Mouse (Mus musculus) heart, embryonic 10.5 days (tissue): ENCODE results near the gene Zswim1. TPM values are rescaled to one million over a fixed set of nuclear protein-coding genes. Genes with fewer than 3 reads are reported as not detected.
A peak's percentile ranks its signal among the peaks of the same experiment; 100 is the strongest.
"Not testable (repeated sequence)": the region's sequence is repeated elsewhere in the genome, so short reads cannot be mapped to it uniquely, and the experiment has no call there.

Source experiments
- DNase-seq: peaks from one replicate; pipeline ENCODE4 v3.0.0-alpha.2; 2017; ENCODE audit warnings: low spot score
- H3K27ac ChIP-seq: fragments of 300-500 bp; sonication (generic); 2 replicates; pipeline ENCODE4 v1.5.1; 2016; ENCODE audit warnings: mild to moderate bottlenecking
- H3K27me3 ChIP-seq: fragments of 300-500 bp; sonication (generic); 2 replicates; pipeline ENCODE4 v1.6.1; 2016; ENCODE audit warnings: mild to moderate bottlenecking; ENCODE audit not compliant: poor library complexity, insufficient read depth, severe bottlenecking
- H3K36me3 ChIP-seq: fragments of 300-500 bp; sonication (generic); 2 replicates; pipeline ENCODE4 v1.6.1; 2016; ENCODE audit warnings: mild to moderate bottlenecking, moderate library complexity
- H3K4me1 ChIP-seq: fragments of 300-500 bp; sonication (generic); 2 replicates; pipeline ENCODE4 v1.6.1; 2016; ENCODE audit warnings: mild to moderate bottlenecking
- H3K4me3 ChIP-seq: fragments of 300-500 bp; sonication (generic); 2 replicates; pipeline ENCODE4 v1.5.1; 2016; ENCODE audit warnings: mild to moderate bottlenecking, moderate library complexity
- H3K9me3 ChIP-seq: fragments of 300-500 bp; sonication (generic); 2 replicates; pipeline ENCODE4 v1.6.1; 2016; ENCODE audit warnings: mild to moderate bottlenecking, moderate library complexity
- WGBS: fragments of 180-500 bp; shearing (Covaris S2); methylation state at CpG from one replicate; pipeline ENCODE4 v1.1.7; 2016; 5-methylcytosine and 5-hydroxymethylcytosine counted together
- polyA plus RNA-seq: library from polyadenylated mRNA; unstranded; fragments of >200 nt; fragmentation: Nextera tagmentation; extraction: Ambion mirVana; gene quantifications from 2 replicates; pipeline ENCODE4 v1.2.1, GENCODE M21; 2016

The Zswim1 gene
- polyA plus RNA-seq, 1 experiment from 2014 or later: 14.3 TPM

DNA sequence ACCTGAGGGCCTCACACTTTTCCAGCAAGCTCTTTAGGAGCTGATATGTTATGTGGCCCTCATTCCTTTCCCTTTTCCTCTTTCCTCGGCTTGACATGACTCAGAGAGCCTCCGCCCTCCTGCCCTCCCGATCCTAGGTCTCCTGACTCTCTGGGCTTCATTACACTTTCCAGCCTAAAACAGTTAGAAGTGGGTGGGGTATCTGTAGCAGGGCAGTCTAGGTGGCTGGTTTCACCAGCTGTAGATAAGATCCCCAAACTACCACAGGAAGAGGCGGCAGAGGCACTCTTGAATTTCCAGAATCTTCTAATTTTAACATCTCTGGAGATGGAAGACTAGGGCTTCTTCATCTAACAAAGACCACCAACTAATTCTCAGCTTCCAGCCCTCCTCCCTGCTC, 42.1 kb downstream of the Zswim1 start:
- Histone ChIP-seq H3K27me3 (peaks cover 6% of the 10 kb centered on the region; the same call in 1 of the 2 replicates), H3K36me3 (no peaks in the 10 kb centered on the region), H3K27ac (no peak overlapping the region), H3K9me3 (0 out of 2 replicates have a peak, but pooled peaks cover 5% of the 10 kb centered on the region), H3K4me3 (no peak overlapping the region), H3K4me1 (peaks cover 24% of the 10 kb centered on the region)
- DNase-seq: no peak
- 57% methylated on average over 4 of the region's 4 CpGs for WGBS

DNA sequence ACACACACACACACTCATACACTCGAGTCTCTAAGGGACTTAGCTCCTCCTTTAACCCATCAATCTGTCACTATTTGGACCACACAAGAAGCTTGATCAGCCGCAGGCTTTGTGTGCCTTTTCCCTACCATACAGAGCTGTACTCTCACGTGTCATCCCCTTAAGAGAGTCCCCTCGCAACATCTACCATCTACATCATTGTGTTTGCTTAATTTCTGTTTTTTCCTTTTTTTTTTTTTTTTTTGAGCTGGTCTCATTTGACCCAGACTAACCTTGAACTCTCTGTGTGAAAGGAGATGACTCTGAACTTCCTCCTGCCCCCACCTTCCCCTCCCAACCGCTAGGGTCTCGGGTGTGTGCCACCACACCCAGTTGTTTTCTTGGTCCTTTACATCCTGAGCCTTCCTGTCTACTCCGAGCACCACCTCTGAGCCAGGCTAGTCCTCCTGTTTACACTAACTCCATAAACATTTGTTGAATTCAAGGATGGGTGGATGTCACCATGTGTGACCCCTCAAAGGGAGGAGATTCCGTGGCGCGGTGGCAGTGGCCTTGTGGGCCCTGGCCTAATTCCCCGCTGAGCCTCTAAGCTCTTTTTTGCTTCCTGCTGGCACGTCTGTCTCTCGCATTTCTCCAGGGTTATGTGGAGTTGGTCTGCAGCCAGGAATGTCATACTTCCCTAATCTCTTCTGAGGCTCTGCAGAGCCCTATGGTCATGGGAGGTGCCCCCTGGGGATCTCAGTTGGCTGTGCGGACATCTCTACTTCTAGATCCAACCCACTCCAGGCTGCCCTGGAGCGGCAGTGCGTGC, 44.5 kb downstream of the Zswim1 start:
- Histone ChIP-seq H3K9me3 (0 out of 2 replicates have a peak, but pooled peaks cover 5% of the 10 kb centered on the region), H3K27ac (peak overlapping the region; percentile 74), H3K4me3 (no peak overlapping the region), H3K4me1 (peaks cover 14% of the 10 kb centered on the region), H3K36me3 (no peaks in the 10 kb centered on the region), H3K27me3 (peaks cover 4% of the 10 kb centered on the region; the same call in 1 of the 2 replicates)
- no peak for DNase-seq
- 43% methylated on average over 16 of the region's 16 CpGs for WGBS

DNA sequence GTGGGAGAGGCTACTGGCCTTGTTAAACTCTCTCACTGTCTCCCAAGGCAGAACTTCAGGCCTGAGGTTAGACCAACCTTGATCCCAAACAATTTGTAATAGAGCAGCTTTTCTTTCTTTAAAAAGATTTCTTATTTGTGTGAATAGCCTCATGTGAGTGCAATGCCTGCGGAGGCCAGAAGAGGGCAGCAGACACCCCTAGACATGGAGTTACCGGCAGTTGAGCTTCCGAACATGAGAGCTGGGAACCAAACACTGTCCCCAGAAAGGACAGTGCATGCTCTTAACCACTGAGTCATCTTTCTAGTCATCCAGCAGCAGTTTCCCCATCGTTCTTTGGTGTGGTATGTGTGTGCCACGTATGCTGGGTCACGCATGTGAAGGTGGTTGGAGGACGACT, 45.1 kb downstream of the Zswim1 start:
- peak overlapping the region; percentile 74 for H3K27ac ChIP-seq
- 91% methylated on average over 7 of the region's 7 CpGs for WGBS
- H3K4me3 ChIP-seq: no peak overlapping the region
- H3K36me3 ChIP-seq: no peaks in the 10 kb centered on the region
- H3K27me3 ChIP-seq: peaks cover 4% of the 10 kb centered on the region; the same call in 1 of the 2 replicates
- 0 out of 2 replicates have a peak, but pooled peaks cover 5% of the 10 kb centered on the region for H3K9me3 ChIP-seq
- H3K4me1 ChIP-seq: peaks cover 9% of the 10 kb centered on the region
- DNase-seq: no peak

DNA sequence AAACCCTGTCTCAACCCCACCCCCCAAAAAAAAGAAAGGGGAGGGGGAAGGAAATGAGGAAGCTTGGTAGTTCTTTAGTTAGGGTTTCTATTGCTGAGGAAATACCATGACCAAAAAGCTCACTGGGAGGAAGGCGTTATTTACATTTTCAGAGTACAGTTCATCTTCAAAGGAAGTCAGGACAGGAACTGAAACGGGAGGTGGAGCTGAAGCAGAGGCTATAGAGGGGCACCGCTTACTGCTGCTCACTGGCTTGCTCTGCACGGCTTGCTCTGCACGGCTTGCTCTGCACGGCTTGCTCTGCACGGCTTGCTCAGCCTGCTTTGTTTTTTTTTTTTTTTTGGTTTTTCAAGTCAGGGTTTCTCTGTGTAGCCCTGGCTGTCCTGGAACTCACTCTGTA, 46.0 kb downstream of the Zswim1 start:
- no peak for DNase-seq
- 68% methylated on average over 7 of the region's 7 CpGs for WGBS
- no peak overlapping the region for H3K27ac ChIP-seq

DNA sequence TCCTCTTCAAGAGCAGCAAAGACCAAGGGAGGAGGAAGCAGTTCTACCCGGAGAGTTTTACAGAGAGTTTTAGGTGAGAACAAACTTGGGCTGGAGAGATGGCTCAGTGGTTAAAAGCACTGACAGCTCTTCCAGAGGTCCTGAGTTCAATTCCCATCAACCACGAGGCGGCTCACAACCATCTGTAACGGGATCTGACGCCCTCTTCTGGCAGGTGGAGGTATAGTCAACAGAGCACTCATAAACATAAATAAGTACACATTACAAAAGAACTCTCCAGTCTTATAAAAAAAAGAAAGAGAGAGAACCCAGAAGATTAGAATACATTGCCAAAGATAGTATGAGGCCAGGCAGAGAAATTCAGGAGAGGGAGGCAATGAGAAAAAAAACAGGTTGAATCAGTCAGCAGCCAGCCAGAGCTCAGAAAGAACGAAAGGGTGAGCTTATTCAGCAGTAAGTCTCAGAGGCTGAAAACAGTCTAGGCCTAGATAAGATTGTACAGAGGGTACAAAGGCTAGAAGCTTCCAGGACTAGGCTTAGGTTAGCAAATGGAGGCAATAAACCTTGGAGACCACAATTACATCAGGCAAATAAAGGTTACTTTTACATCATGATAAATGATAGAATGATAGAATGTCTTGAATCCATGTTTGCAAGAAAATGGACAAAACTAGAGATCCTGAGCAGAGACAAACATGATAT, 49.3 kb downstream of the Zswim1 start:
- no peak overlapping the region for H3K27ac ChIP-seq
- H3K27me3 ChIP-seq: peaks cover 4% of the 10 kb centered on the region; the same call in 1 of the 2 replicates
- H3K4me1 ChIP-seq: peaks cover 22% of the 10 kb centered on the region
- H3K36me3 ChIP-seq: no peaks in the 10 kb centered on the region
- H3K9me3 ChIP-seq: 0 out of 2 replicates have a peak, but pooled peaks cover 5% of the 10 kb centered on the region
- 45% methylated on average over 6 of the region's 6 CpGs for WGBS
- DNase-seq: no peak
- no peak overlapping the region for H3K4me3 ChIP-seq

More for the DNA sequence above, 46.0 kb downstream of the Zswim1 start:
- Histone ChIP-seq H3K4me3 (no peak overlapping the region), H3K36me3 (no peaks in the 10 kb centered on the region), H3K9me3 (0 out of 2 replicates have a peak, but pooled peaks cover 5% of the 10 kb centered on the region), H3K27me3 (peaks cover 4% of the 10 kb centered on the region; the same call in 1 of the 2 replicates), H3K4me1 (peaks cover 9% of the 10 kb centered on the region)

DNA sequence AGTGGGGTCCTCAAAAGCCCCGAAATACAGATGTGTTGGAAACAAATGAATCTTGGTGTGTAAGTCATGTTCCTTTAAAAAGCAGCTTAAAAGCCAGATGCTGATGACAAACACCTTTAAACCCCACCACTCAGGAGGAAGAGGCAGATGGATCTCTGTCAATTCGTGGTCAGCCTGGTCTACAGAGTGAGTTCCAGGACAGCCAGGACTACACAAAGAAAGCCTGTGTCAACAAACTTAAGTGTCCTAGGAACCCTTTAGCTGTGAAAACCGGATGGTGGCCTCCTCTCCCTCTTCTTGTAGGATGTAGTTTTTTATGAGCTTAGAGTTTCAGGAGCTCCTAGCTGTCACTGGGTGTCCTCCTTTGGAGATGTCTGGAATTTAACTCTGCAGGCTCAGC, 51.1 kb downstream of the Zswim1 start:
- Histone ChIP-seq H3K4me3 (no peak overlapping the region), H3K27me3 (peaks cover 4% of the 10 kb centered on the region; the same call in 1 of the 2 replicates), H3K27ac (peak overlapping the region; percentile 77; the same call in 1 of the 2 replicates), H3K9me3 (no peaks in the 10 kb centered on the region), H3K36me3 (peaks cover 5% of the 10 kb centered on the region; the same call in 1 of the 2 replicates), H3K4me1 (peaks cover 28% of the 10 kb centered on the region)
- DNase-seq: no peak
- 59% methylated on average over 3 of the region's 3 CpGs for WGBS

DNA sequence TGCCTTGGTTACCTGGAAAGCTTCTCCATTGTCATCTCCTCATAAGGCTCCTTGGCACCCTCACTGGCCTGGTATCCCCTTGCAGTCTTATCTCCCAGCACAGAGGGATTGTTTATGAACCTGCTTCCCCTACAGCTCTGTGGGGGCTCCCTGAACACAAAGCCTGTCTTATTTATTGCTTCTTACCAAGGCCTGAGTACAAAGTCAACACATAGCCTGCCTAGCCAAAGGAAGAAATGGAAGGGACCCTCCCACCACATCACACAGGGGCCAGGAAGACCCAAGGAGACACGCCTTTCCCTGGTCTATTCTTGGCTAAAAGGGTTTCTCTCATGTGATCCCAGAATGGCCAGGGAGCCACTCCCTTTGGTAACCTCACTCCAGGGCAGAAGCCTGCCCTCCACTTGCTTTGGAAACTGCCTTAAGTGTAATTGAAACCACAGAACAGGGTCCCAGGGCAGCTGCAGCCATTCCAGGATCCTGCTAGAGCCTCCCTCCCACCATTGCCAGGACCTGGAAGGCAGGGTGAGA, 51.8 kb downstream of the Zswim1 start:
- H3K27me3 ChIP-seq: peaks cover 4% of the 10 kb centered on the region; the same call in 1 of the 2 replicates
- H3K4me1 ChIP-seq: peaks cover 30% of the 10 kb centered on the region
- peak overlapping the region; percentile 77 for H3K27ac ChIP-seq
- WGBS: 9% methylated on average over 1 of the region's 1 CpGs
- no peaks in the 10 kb centered on the region for H3K9me3 ChIP-seq
- H3K4me3 ChIP-seq: no peak overlapping the region
- no peak for DNase-seq
- H3K36me3 ChIP-seq: peaks cover 5% of the 10 kb centered on the region; the same call in 1 of the 2 replicates

DNA sequence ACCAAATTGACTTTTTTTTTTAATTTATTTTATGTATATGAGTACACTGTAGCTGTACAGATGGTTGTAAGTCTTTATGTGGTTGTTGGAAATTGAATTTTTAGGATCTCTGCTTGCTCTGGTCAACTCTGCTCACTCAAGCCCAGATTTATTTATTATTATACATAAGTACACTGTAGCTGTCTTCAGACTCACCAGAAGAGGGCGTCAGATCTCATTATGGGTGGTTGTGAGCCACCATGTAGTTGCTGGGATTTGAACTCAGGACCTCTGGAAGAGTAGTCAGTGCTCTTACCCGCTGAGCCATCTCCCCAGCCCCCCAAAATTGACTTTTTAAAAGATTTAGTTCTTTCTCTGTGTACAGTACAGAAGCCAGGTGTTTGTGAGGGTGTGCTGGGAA, 53.2 kb downstream of the Zswim1 start:
- H3K4me1 ChIP-seq: peaks cover 41% of the 10 kb centered on the region
- H3K4me3 ChIP-seq, H3K36me3 ChIP-seq, DNase-seq, H3K9me3 ChIP-seq, H3K27me3 ChIP-seq, H3K27ac ChIP-seq: not testable (repeated sequence)
- WGBS: 51% methylated on average over 2 of the region's 2 CpGs

Other genes starting within 250 kb of the Zswim1 start
- gene Spint3, start 249.2 kb upstream of the Zswim1 start, polyA plus RNA-seq: not detected in 2 replicates
- not detected in 2 replicates for gene Wfdc6a, start 237.2 kb upstream of the Zswim1 start, polyA plus RNA-seq
- gene Eppin, start 229.1 kb upstream of the Zswim1 start, polyA plus RNA-seq: not detected in 2 replicates
- gene Wfdc6b, start 209.2 kb upstream of the Zswim1 start, polyA plus RNA-seq: not detected in 2 replicates
- gene Wfdc8, start 209.1 kb upstream of the Zswim1 start, polyA plus RNA-seq: not detected in 2 replicates
- gene Wfdc16, start 183.9 kb upstream of the Zswim1 start, polyA plus RNA-seq: not detected in 2 replicates
- gene Wfdc10, start 166.6 kb upstream of the Zswim1 start, polyA plus RNA-seq: not detected in 2 replicates
- not detected in 2 replicates for gene Wfdc9, start 166.1 kb upstream of the Zswim1 start, polyA plus RNA-seq
- not detected in 2 replicates for gene Wfdc11, start 148.6 kb upstream of the Zswim1 start, polyA plus RNA-seq
- not detected in 2 replicates for gene Wfdc13, start 137.6 kb upstream of the Zswim1 start, polyA plus RNA-seq
- not detected in 2 replicates for gene Spint4, start 124.2 kb upstream of the Zswim1 start, polyA plus RNA-seq
- not detected in 2 replicates for gene Spint5, start 107.4 kb upstream of the Zswim1 start, polyA plus RNA-seq
- 0.43 and 0.49 TPM in 2 replicates for gene Wfdc3, start 76.8 kb upstream of the Zswim1 start, polyA plus RNA-seq
- 60.3 and 76.6 TPM in 2 replicates for gene Dnttip1, start 76.7 kb upstream of the Zswim1 start, polyA plus RNA-seq
- 496 and 550 TPM in 2 replicates for gene Ube2c, start 52.8 kb upstream of the Zswim1 start, polyA plus RNA-seq
- 0.67 TPM in 1 of 2 replicates, not detected in the other for gene Tnnc2, start 42.7 kb upstream of the Zswim1 start, polyA plus RNA-seq
- 19.1 and 29.5 TPM in 2 replicates for gene Snx21, start 36.9 kb upstream of the Zswim1 start, polyA plus RNA-seq
- 17.8 and 21.5 TPM in 2 replicates for gene Acot8, start 17.8 kb upstream of the Zswim1 start, polyA plus RNA-seq
- 7.7 and 9.7 TPM in 2 replicates for gene Zswim3, start 17.6 kb upstream of the Zswim1 start, polyA plus RNA-seq
- 0.38 TPM in 1 of 2 replicates, not detected in the other for gene Spata25, start 5.9 kb downstream of the Zswim1 start, polyA plus RNA-seq
- gene Ctsa, start 10.2 kb downstream of the Zswim1 start, polyA plus RNA-seq: 138 and 149 TPM in 2 replicates
- 28.2 and 55.0 TPM in 2 replicates for gene Neurl2, start 10.8 kb downstream of the Zswim1 start, polyA plus RNA-seq
- 8.1 and 12.6 TPM in 2 replicates for gene Pltp, start 35.0 kb downstream of the Zswim1 start, polyA plus RNA-seq
- 57.9 and 61.5 TPM in 2 replicates for gene Pcif1, start 56.6 kb downstream of the Zswim1 start, polyA plus RNA-seq
- gene Zfp335, start 89.1 kb downstream of the Zswim1 start, polyA plus RNA-seq: 12.6 and 13.5 TPM in 2 replicates
- gene Mmp9, start 118.1 kb downstream of the Zswim1 start, polyA plus RNA-seq: 0.53 and 1.1 TPM in 2 replicates
- 0.74 and 0.92 TPM in 2 replicates for gene Slc12a5, start 138.1 kb downstream of the Zswim1 start, polyA plus RNA-seq
- gene Ncoa5, start 212.2 kb downstream of the Zswim1 start, polyA plus RNA-seq: 52.8 and 64.2 TPM in 2 replicates
- gene Cd40, start 232.9 kb downstream of the Zswim1 start, polyA plus RNA-seq: 7.8 and 11.9 TPM in 2 replicates